Mouse (Mus musculus): ENCODE measurements around the gene Rufy2.

DNA sequence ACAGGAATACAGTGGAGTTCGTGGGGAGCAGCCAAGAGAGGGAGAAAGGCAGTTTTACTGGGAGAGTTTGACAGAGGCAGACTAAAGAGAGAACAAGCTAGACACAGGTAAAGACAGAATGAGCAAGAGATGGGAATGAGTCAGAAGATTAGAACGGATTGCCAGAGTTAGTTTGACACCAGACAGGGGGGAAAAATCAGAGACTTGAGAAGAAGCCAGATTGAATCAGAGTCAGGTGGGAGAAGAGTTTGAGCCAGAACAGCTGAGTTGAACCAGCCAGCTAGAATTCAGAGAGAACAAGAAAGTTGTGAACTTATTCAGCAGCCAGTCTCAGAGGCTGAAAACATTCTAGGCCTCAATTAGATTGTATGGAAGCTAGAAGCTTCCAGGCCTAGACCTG lies 79.8 kb downstream of the Rufy2 start, which contains the start of gene Pbld1:
- no peak for TF ChIP-seq CTCF (IDR thresholded peaks at IDR 0.05; ENCODE audit: low read depth, low read length)
- TF ChIP-seq POLR2A (IDR thresholded peaks at IDR 0.05; ENCODE audit: extremely low read depth, insufficient read depth, low read length): no peak
